Mouse (Mus musculus): ENCODE measurements around the gene Gm4131.

Gene Gm4131

GRCm38 (mm10) chr14:62456239-62456747 is 110.4 kb downstream of the Gm4131 start, which contains the start of gene Gucy1b2:
Gene Gucy1b2, minus strand, starts transcription at chr14:62456289.
- DNase-seq, result no peak

- DNase-seq, result no peak
Observed at GRCm38 (mm10) chr14:62455570-62455879, 111.2 kb downstream of the Gm4131 start.

- DNase-seq, result no peak
Observed at GRCm38 (mm10) chr14:62454760-62455569, 111.8 kb downstream of the Gm4131 start.

- DNase-seq, result peak; percentile 51
Observed at GRCm38 (mm10) chr14:62454136-62454535, 112.6 kb downstream of the Gm4131 start.

- no peak for DNase-seq
Observed at GRCm38 (mm10) chr14:62453276-62453675, 113.4 kb downstream of the Gm4131 start.

GRCm38 (mm10) chr14:62450706-62451105 is 116.0 kb downstream of the Gm4131 start:
- no peak for DNase-seq

GRCm38 (mm10) chr14:62447214-62447548 is 119.5 kb downstream of the Gm4131 start:
- DNase-seq, result no peak

- no peak for DNase-seq
Observed at GRCm38 (mm10) chr14:62446385-62447213, 120.1 kb downstream of the Gm4131 start.

- DNase-seq, result no peak
Observed at GRCm38 (mm10) chr14:62443840-62444430, 122.8 kb downstream of the Gm4131 start.

GRCm38 (mm10) chr14:62442971-62443370 is 123.8 kb downstream of the Gm4131 start:
- no peak for DNase-seq

GRCm38 (mm10) chr14:62440036-62440435 is 126.7 kb downstream of the Gm4131 start:
- DNase-seq, result no peak

GRCm38 (mm10) chr14:62438236-62438635 is 128.5 kb downstream of the Gm4131 start:
- peak; percentile 23 for DNase-seq

- DNase-seq, result no peak
Observed at GRCm38 (mm10) chr14:62437806-62438205, 128.9 kb downstream of the Gm4131 start.

- no peak for DNase-seq
Observed at GRCm38 (mm10) chr14:62425277-62425691, 141.4 kb downstream of the Gm4131 start.

- no peak for DNase-seq
Observed at GRCm38 (mm10) chr14:62422265-62422664, 144.5 kb downstream of the Gm4131 start.

- DNase-seq, result no peak
Observed at GRCm38 (mm10) chr14:62417501-62417900, 149.2 kb downstream of the Gm4131 start.

- DNase-seq, result peak; percentile 4
Observed at GRCm38 (mm10) chr14:62416742-62417134, 150.0 kb downstream of the Gm4131 start.

- DNase-seq, result no peak
Observed at GRCm38 (mm10) chr14:62416007-62416741, 150.5 kb downstream of the Gm4131 start.
